Mouse (Mus musculus): ENCODE data around the gene Ociad1.

DNA sequence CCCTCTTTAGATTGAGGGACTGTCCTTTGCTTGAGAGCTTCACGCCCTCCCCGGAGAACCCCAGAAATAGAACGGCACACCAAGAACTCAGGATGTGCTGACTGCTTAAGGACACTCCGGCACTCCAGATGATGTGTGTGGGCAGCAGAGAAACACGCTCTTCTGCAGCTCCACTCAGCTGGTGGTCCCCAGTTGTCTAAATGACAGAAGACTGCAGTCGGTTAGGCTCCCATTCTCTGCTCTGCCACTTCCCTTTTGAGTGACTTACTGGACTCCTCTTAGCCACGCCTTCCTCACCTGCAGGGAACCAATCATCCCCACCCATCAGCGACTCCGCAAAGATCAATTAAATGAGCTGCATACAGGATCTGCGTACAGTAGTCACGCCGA lies 67.2 kb downstream of the Ociad1 start:
- TF ChIP-seq POLR2AphosphoS2 (IDR thresholded peaks at IDR 0.05; ENCODE audit: insufficient read length, low read depth) = no peak
- TF ChIP-seq E2F4 (IDR thresholded peaks at IDR 0.05; ENCODE audit: insufficient read depth) = no peak
- TF ChIP-seq MAX (IDR thresholded peaks at IDR 0.05; ENCODE audit: low read depth) = no peak
- TF ChIP-seq MYOD1 (IDR thresholded peaks at IDR 0.05; ENCODE audit: control insufficient read depth in 1 of 3, insufficient read length in 2 of 3, low read depth in 2 of 3) = no peak
- TF ChIP-seq POLR2A (IDR thresholded peaks at IDR 0.05; ENCODE audit: insufficient read length, low read depth) = no peak
- TF ChIP-seq TCF12 (IDR thresholded peaks at IDR 0.05; ENCODE audit: insufficient read depth, poor library complexity, severe bottlenecking) = no peak
- TF ChIP-seq USF1 (IDR thresholded peaks at IDR 0.05; ENCODE audit: low read depth) = no peak
- TF ChIP-seq SRF (IDR thresholded peaks at IDR 0.05; ENCODE audit: control insufficient read depth, insufficient read length, low read depth) = no peak
- no peak for TF ChIP-seq REST (IDR thresholded peaks at IDR 0.05; ENCODE audit: insufficient read depth, insufficient read length)
- TF ChIP-seq MYOG (IDR thresholded peaks at IDR 0.05; ENCODE audit: control insufficient read depth in 1 of 3, insufficient read depth in 1 of 3, insufficient read length in 2 of 3, low read depth in 2 of 3) = no peak
- no peak for TF ChIP-seq CEBPB (IDR thresholded peaks at IDR 0.05; ENCODE audit: insufficient read depth, poor library complexity, severe bottlenecking)
